Comparison of ENCODE assay signal across 8 mouse cellular contexts in the genomic region with DNA sequence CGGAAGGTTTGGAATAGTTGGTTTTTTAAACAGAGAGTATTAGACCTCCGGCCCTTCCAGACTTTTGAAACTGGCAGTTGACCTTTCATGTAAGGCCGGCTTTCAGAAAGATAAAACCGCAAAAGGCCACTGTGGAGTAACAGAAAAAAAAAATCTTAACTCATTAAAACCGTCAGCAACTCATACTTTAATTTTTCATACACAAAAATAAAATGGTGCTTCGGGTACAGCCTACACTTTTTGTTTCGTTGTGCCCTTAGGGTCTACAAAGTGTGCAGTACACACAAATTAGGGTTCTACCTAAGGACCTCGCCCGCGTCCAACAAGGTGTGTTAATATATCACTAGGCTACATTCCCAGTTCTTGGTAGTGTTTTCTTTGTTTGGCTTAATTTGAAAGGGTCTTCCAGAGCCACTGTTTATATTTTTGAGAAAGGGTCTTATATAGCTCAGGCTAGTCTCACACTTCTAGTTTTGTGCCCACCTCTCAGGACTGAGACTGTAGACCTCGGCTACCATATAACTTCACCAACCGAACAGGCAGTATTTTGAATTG. TPM values are rescaled to one million over a fixed set of nuclear protein-coding genes. Genes with fewer than 3 reads are reported as not detected.
DNase-seq lines count a peak whose midpoint lies in the region; ATAC-seq and TF ChIP-seq lines count a peak whose summit lies in the region.

No protein-coding gene starts in this region.

- DNase-seq in heart, adult 2 months: no peak
- DNase-seq in heart, postnatal 25 days (ENCODE audit: low spot score): no peak
- no peak for DNase-seq in CH12.LX (ENCODE audit: extremely low read depth)
- no peak for DNase-seq in right cerebral cortex, postnatal 36 days (ENCODE audit: low spot score in 2 of 2)
- no peak for DNase-seq in adipocyte (ENCODE audit: low spot score)

- H3K4me1 ChIP-seq in heart, adult 2 months (ENCODE audit: control insufficient read depth, insufficient read depth, low read length): peaks cover 5% of the 10 kb centered on the region
- H3K4me1 ChIP-seq in CH12.LX (ENCODE audit: control insufficient read depth in 1 of 2, insufficient read depth in 2 of 2): peaks cover 4 to 41% of the 10 kb centered on the region in 2 experiments; a peak in 2 of 4 replicates
- peaks cover 28% of the 10 kb centered on the region for H3K4me1 ChIP-seq in heart, embryonic 16.5 days (ENCODE audit: control insufficient read depth, insufficient read depth, low read length)

- peak overlapping the region; percentile 53 for H3K4me3 ChIP-seq in heart, adult 2 months
- H3K4me3 ChIP-seq in CH12.LX (replicated peaks in 1 of 3; ENCODE audit: low read depth in 2 of 3, low read length in 2 of 3, poor library complexity in 1 of 3) (peak overlapping the region; percentile 51 to 68 (median 57)), macrophage (ENCODE audit: inconsistent target) (peak overlapping the region; percentile 31)
- peak overlapping the region; percentile 97 for H3K4me3 ChIP-seq in heart, embryonic 16.5 days (ENCODE audit: low read length)

- TF ChIP-seq POLR2A in heart, adult 2 months (IDR thresholded peaks at IDR 0.05; ENCODE audit: insufficient read depth, low read depth, low read length): no peak
- no peak for TF ChIP-seq POLR2A in CH12.LX (IDR thresholded peaks at IDR 0.05; ENCODE audit: low read depth, low read length)

- TF ChIP-seq EP300 in heart, adult 2 months (IDR thresholded peaks at IDR 0.05; ENCODE audit: insufficient read depth, low read depth, low read length): no peak
- TF ChIP-seq EP300 in CH12.LX (IDR thresholded peaks at IDR 0.05; ENCODE audit: low read length): no peak

- ATAC-seq in heart, embryonic 16.5 days (replicated peaks; ENCODE audit: extremely low read depth, insufficient read depth, low FRiP score): no peak
- ATAC-seq in cerebellum, adult (ENCODE audit: insufficient number of reproducible peaks, low FRiP score, low TSS enrichment): no peak

- WGBS in heart, adult 2 months: 30% methylated on average over 12 of the region's 12 CpGs
- WGBS in heart, embryonic 16.5 days: 38% methylated on average over 12 of the region's 12 CpGs
- 36% methylated on average over 12 of the region's 12 CpGs for WGBS in macrophage (ENCODE audit: missing documents)

- H3K79me2 ChIP-seq in heart, adult 2 months (replicated peaks; ENCODE audit: control insufficient read depth, insufficient read depth, low read length): peaks cover 3% of the 10 kb centered on the region; the same call in 1 of the 2 replicates
- H3K79me2 ChIP-seq in CH12.LX (replicated peaks; ENCODE audit: control insufficient read depth, extremely low read depth, insufficient read depth, poor library complexity, severe bottlenecking): peaks cover 24% of the 10 kb centered on the region
- peaks cover 33% of the 10 kb centered on the region for H3K79me2 ChIP-seq in macrophage (ENCODE audit: inconsistent target)

- intact Hi-C loops in heart, adult 2 months (cut with DNase I): loop anchor here (2.0 kb wide), 1 partner anchor 36 kb away; no protein-coding TSS in a partner anchor
- intact Hi-C loops in heart, postnatal 25 days (cut with DNase I): no loop called here

- no peaks in the 10 kb centered on the region for H3K27me3 ChIP-seq in heart, adult 2 months (ENCODE audit: control insufficient read depth, insufficient read depth, low read length)
- no peaks in the 10 kb centered on the region for H3K27me3 ChIP-seq in CH12.LX (replicated peaks)
- H3K27me3 ChIP-seq in heart, embryonic 16.5 days (ENCODE audit: control insufficient read depth, insufficient read depth, low read length): no peaks in the 10 kb centered on the region

- dilution Hi-C loops in CH12.LX (cut with MboI; ENCODE audit: extremely low pct_ligation_motif_present, extremely low pct_unique_long_range_greater_than_20kb, low sequenced_read_pairs): no loop called here

- no peak for TF ChIP-seq CTCF in heart, adult 2 months (IDR thresholded peaks at IDR 0.05)
- no peak for TF ChIP-seq CTCF in CH12.LX (conservative IDR thresholded peaks at IDR 0.05 in 1 of 2, IDR thresholded peaks at IDR 0.05 in 1 of 2; ENCODE audit: low read depth in 2 of 2, low read length in 2 of 2)

- peak overlapping the region; percentile 97 for H3K4me2 ChIP-seq in CH12.LX (ENCODE audit: insufficient read depth, low read depth, poor library complexity, severe bottlenecking)
- peak overlapping the region; percentile 85 for H3K4me2 ChIP-seq in heart, embryonic 16.5 days (ENCODE audit: low read depth, low read length)

- no peaks in the 10 kb centered on the region for H3K9me3 ChIP-seq in CH12.LX (replicated peaks; ENCODE audit: low read length)
- no peaks in the 10 kb centered on the region for H3K9me3 ChIP-seq in heart, embryonic 16.5 days (replicated peaks; ENCODE audit: control insufficient read depth, low read length)

- in situ Hi-C loops in CH12.LX (cut with MboI; ENCODE audit: low pct_ligation_motif_present, low pct_unique_long_range_greater_than_20kb, low sequenced_read_pairs): no loop called here

- peak overlapping the region; percentile 75; the same call in 1 of the 2 replicates for H3K9ac ChIP-seq in heart, adult 2 months (ENCODE audit: low read depth, low read length)
- peak overlapping the region; percentile 62 for H3K9ac ChIP-seq in CH12.LX (ENCODE audit: insufficient read depth, low read depth)
- peak overlapping the region; percentile 83 for H3K9ac ChIP-seq in heart, embryonic 16.5 days (ENCODE audit: low read length)

- TF ChIP-seq RAD21 in CH12.LX (IDR thresholded peaks at IDR 0.05; ENCODE audit: low read depth, low read length): no peak

- peak overlapping the region; percentile 97 for H3K27ac ChIP-seq in heart, adult 2 months
- peak overlapping the region; percentile 86 for H3K27ac ChIP-seq in CH12.LX (ENCODE audit: insufficient read depth, low read depth)
- H3K27ac ChIP-seq in heart, embryonic 16.5 days (ENCODE audit: low read length): peak overlapping the region; percentile 99
- peak overlapping the region; percentile 84 for H3K27ac ChIP-seq in macrophage

- peaks cover 5% of the 10 kb centered on the region; the same call in 1 of the 2 replicates for H3K36me3 ChIP-seq in heart, adult 2 months (ENCODE audit: control insufficient read depth, insufficient read depth, low read length)
- H3K36me3 ChIP-seq in CH12.LX (replicated peaks in 1 of 2; ENCODE audit: control insufficient read depth in 1 of 2, insufficient read depth in 1 of 2, low read length in 1 of 2) (no peaks in the 10 kb centered on the region), macrophage (ENCODE audit: inconsistent target) (no peaks in the 10 kb centered on the region)
- H3K36me3 ChIP-seq in heart, embryonic 16.5 days (ENCODE audit: control insufficient read depth, insufficient read depth): no peaks in the 10 kb centered on the region

TF ChIP-seq in CH12.LX, 34 proteins besides CTCF, POLR2A, EP300 and RAD21:
- 0 out of 2 replicates have a peak, but pooled peaks have one; percentile 3 for TF ChIP-seq KAT2A (IDR thresholded peaks at IDR 0.05; ENCODE audit: insufficient replicate concordance, low read length)
- no peak for TF ChIP-seq ZMIZ1 (IDR thresholded peaks at IDR 0.05; ENCODE audit: low read depth, low read length)
- TF ChIP-seq ZC3H11A (IDR thresholded peaks at IDR 0.05; ENCODE audit: low read depth, low read length): no peak
- no peak for TF ChIP-seq HCFC1 (IDR thresholded peaks at IDR 0.05; ENCODE audit: low read depth, low read length)
- no peak for TF ChIP-seq UBTF (IDR thresholded peaks at IDR 0.05; ENCODE audit: low read depth, low read length)
- no peak for TF ChIP-seq GABPA (IDR thresholded peaks at IDR 0.05; ENCODE audit: insufficient replicate concordance, low read depth, low read length)
- TF ChIP-seq MEF2A (IDR thresholded peaks at IDR 0.05; ENCODE audit: borderline replicate concordance, low read depth, low read length): no peak
- TF ChIP-seq PAX5 (IDR thresholded peaks at IDR 0.05; ENCODE audit: low read length): no peak
- no peak for TF ChIP-seq MAZ (IDR thresholded peaks at IDR 0.05; ENCODE audit: low read depth, low read length)
- TF ChIP-seq TCF12 (IDR thresholded peaks at IDR 0.05; ENCODE audit: low read depth, low read length): no peak
- 0 out of 2 replicates have a peak, but pooled peaks have one; percentile 78 for TF ChIP-seq CHD1 (IDR thresholded peaks at IDR 0.05; ENCODE audit: low read depth, low read length)
- TF ChIP-seq NRF1 (IDR thresholded peaks at IDR 0.05; ENCODE audit: low read depth, low read length): no peak
- TF ChIP-seq ZNF384 (IDR thresholded peaks at IDR 0.05; ENCODE audit: low read depth, low read length): peak; percentile 54

RNA-seq across cellular contexts. Expression of gene Spen, which starts 0.9 kb away (rescaled TPM):
- 10 to 100 TPM; 28.0 to 28.9 TPM for total RNA-seq in heart, adult 2 months (2021)
- polyA plus RNA-seq in heart, adult 2 months (2012; rRNA removed): 10.7 and 11.5 TPM in 2 replicates
- total RNA-seq in heart, postnatal 25 days (2021): 10 to 100 TPM; 27.3 to 29.7 TPM
- total RNA-seq in CH12.LX (2012; rRNA removed) (10.2 and 10.8 TPM in 2 replicates), CH12.LX (2014; rRNA removed) (2.6 and 4.0 TPM in 2 replicates)
- polyA plus RNA-seq in CH12.LX (2012; ENCODE audit: insufficient read length, low read depth) (21.3 and 21.6 TPM in 2 replicates), macrophage (2018) (18.2 to 31.4 TPM (median 19.2 TPM) in 3 replicates)
- polyA plus RNA-seq in heart, embryonic 16.5 days (2015; fragmentation: Nextera tagmentation; extraction: Ambion mirVana): 5.2 and 7.1 TPM in 2 replicates
- 100 to 1,000 TPM in 24 of 26 experiments, 10 to 100 TPM in 2; 68.8 to 720 (median 236) TPM for total RNA-seq in macrophage (2018; cell fraction: chromatin; rRNA removed)
- total RNA-seq in macrophage (2018; cell fraction: cytosol; rRNA removed): 10 to 100 TPM; 19.1 to 56.6 (median 39.3) TPM
- total RNA-seq in macrophage (2018; cell fraction: nucleus; rRNA removed): 100 to 1,000 TPM in 19 of 26 experiments, 10 to 100 TPM in 7; 47.8 to 495 (median 124) TPM

Comparison
In these comparisons a context has a peak if more than half of its experiments do, and no peak if none do; other contexts are left out.
1. H3K4me3 ChIP-seq: peak in every context shown above with its lines; median percentile 97 in heart, embryonic 16.5 days; 57 in CH12.LX; 53 in heart, adult 2 months; 31 in macrophage.